8 mouse cellular contexts compared by ENCODE assay signal in the genomic region with DNA sequence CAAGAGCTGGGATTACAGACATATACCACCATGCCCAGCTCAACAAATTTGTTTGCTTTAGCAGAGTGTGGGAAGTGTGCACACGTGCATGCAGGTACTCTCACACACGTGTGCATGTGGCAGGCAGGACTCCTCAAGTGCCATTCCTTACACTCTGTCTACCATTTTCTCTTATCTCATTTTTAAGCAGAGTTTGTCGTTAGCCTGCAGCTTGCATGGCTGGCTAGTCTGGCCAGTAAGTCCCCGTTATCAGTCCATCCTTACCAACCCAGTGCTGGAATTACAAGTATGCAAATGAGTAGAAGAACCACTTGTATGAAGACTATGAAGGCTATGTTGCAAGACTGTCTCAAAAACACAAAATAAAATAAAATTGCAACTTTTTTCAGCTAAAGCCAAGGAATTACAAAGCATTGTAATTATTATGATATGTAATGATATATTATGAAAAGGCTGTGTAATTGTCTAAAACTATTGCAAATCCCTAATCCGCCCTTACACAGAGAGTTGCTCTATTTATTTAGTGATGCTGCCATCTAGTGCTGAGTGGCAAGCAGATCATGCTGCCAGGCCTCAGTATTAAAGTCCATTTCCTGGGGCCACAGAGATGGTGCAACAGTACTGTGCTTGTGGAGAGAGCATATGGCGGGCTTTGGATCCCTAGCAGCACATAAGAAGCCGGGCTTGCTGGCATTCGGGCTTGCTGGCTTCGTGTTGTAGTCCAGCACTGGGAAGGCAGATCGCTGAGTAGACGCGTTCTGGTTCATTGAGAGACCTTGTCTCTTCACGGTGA. TPM values are rescaled to one million over a fixed set of nuclear protein-coding genes. Genes with fewer than 3 reads are reported as not detected.
A peak's percentile ranks its signal among the peaks of the same experiment; 100 is the strongest.
DNase-seq lines count a peak whose midpoint lies in the region; ATAC-seq and TF ChIP-seq lines count a peak whose summit lies in the region.
"Had no signal": no experiment of that assay in that cellular context is flagged by ENCODE, and none has a peak within 500 bp of the region (broad histone marks: within the 10 kb centered on the region; RNA-seq: fewer than 3 reads in every experiment).

No protein-coding gene starts in this region.

- peak; percentile 41; the same call in 1 of the 2 replicates for TF ChIP-seq CTCF in lung, adult 2 months (IDR thresholded peaks at IDR 0.05; ENCODE audit: insufficient read depth, low read length)

- no peaks in the 10 kb centered on the region for H3K4me1 ChIP-seq in lung, adult 2 months (ENCODE audit: control insufficient read depth, insufficient read depth, low read length)
- H3K4me1 ChIP-seq: lung, embryonic 15.5 days had no signal

- H3K4me3 ChIP-seq in lung, adult 2 months (replicated peaks; ENCODE audit: extremely low read depth, low read depth, low read length): no peak overlapping the region
- H3K4me3 ChIP-seq: lung, embryonic 15.5 days had no signal

- no peak for TF ChIP-seq POLR2A in lung, adult 2 months (IDR thresholded peaks at IDR 0.05; ENCODE audit: borderline replicate concordance, extremely low read depth, low read depth, low read length)

- ATAC-seq in granulocyte monocyte progenitor cell, adult 5-6 weeks (replicated peaks; ENCODE audit: poor library complexity, severe bottlenecking): peak; percentile 93

- no peak for DNase-seq in lung, adult 2 months
- no peak for DNase-seq in lung, postnatal 14 days
- peak; percentile 34 for DNase-seq in c-Kit-positive CD71-positive TER-119-negative erythroid progenitor cells, embryonic 14.5 days (ENCODE audit: low read depth)
- peak; percentile 12 for DNase-seq in mesoderm, embryonic 11.5 days (ENCODE audit: low read depth, low spot score)
- DNase-seq in right cerebral cortex, adult 2 months (ENCODE audit: low spot score in 2 of 2): no peak
- no peak for DNase-seq in thymus, adult 18-20 months

- WGBS in lung, adult 2 months: 78% methylated on average over 13 of the region's 13 CpGs

RNA-seq across cellular contexts. Expression of gene Cacna1d, which starts 24.9 kb away (rescaled TPM):
- 20.7 and 26.2 TPM in 2 replicates for polyA plus RNA-seq in lung, adult 2 months (2012; rRNA removed)
- not detected in 2 replicates for total RNA-seq in granulocyte monocyte progenitor cell, adult 5-6 weeks (2014; fragmentation: Nextera tagmentation)
- total RNA-seq in granulocyte monocyte progenitor cell, adult 5-6 weeks (2017): 0.10 and 0.56 TPM in 2 replicates

RNA-seq across cellular contexts. Expression of gene Tkt, which starts 32.0 kb away (rescaled TPM):
- polyA plus RNA-seq in lung, adult 2 months (2012; rRNA removed): 223 and 271 TPM in 2 replicates
- total RNA-seq in granulocyte monocyte progenitor cell, adult 5-6 weeks (2014; fragmentation: Nextera tagmentation): 628 and 659 TPM in 2 replicates
- 773 and 843 TPM in 2 replicates for total RNA-seq in granulocyte monocyte progenitor cell, adult 5-6 weeks (2017)

RNA-seq across cellular contexts. Expression of gene Dcp1a, which starts 36.8 kb away (rescaled TPM):
- 31.1 and 36.5 TPM in 2 replicates for polyA plus RNA-seq in lung, adult 2 months (2012; rRNA removed)
- total RNA-seq in granulocyte monocyte progenitor cell, adult 5-6 weeks (2014; fragmentation: Nextera tagmentation): 27.1 and 38.2 TPM in 2 replicates
- 19.2 and 35.0 TPM in 2 replicates for total RNA-seq in granulocyte monocyte progenitor cell, adult 5-6 weeks (2017)

Comparison
In these comparisons a context has a peak if more than half of its experiments do, and no peak if none do; other contexts are left out.
1. DNase-seq: peak in c-Kit-positive CD71-positive TER-119-negative erythroid progenitor cells, embryonic 14.5 days (single experiment) and mesoderm, embryonic 11.5 days (single experiment); none in lung, adult 2 months (single experiment), lung, postnatal 14 days (single experiment), right cerebral cortex, adult 2 months (0 of 2) and thymus, adult 18-20 months (0 of 2).